Mouse (Mus musculus): Measurements from ENCODE around the gene BC035044. TPM values are rescaled to one million over a fixed set of nuclear protein-coding genes. Genes with fewer than 3 reads are reported as not detected.

Gene BC035044
- polyA plus RNA-seq, 1 experiment = 0.74 TPM

GRCm38 (mm10) chr6:128849902-128850301 is 41.0 kb downstream of the BC035044 start:
- peak; percentile 75; the same call in 1 of the 2 replicates for TF ChIP-seq CTCF (IDR thresholded peaks at IDR 0.05; ENCODE audit: extremely low read depth, insufficient read length, insufficient replicate concordance, low read depth, low read length)
- TF ChIP-seq POLR2A (IDR thresholded peaks at IDR 0.05; ENCODE audit: low read depth, low read length) = no peak
- 48% methylated on average over 2 of the region's 2 CpGs for WGBS
- H3K27me3 ChIP-seq (ENCODE audit: control insufficient read depth, insufficient read depth, low read length) = no peaks in the 10 kb centered on the region

DNA sequence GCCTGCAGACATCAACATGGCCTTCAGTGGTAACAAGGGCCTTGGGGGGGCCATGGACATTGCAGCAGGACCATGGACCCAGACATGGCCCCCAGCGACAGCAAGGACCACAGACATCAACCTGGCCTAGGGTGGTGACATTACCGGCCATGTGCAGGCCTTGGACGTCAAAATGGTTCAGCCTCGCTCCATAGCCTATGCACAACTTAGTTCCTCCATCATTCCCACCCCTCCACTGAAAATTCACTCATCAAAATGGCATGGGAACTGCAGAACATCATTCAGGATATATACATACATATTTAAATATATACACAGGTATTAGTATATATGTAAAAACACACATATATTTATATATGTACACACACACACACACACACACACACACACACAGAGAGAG is 43.5 kb downstream of the BC035044 start:
- TF ChIP-seq CTCF (IDR thresholded peaks at IDR 0.05; ENCODE audit: extremely low read depth, insufficient read length, insufficient replicate concordance, low read depth, low read length) = no peak
- TF ChIP-seq POLR2A (IDR thresholded peaks at IDR 0.05; ENCODE audit: low read depth, low read length) = no peak
- Histone ChIP-seq H3K4me1 (ENCODE audit: control insufficient read depth, insufficient read depth, insufficient read length, low read length) (peaks cover 5% of the 10 kb centered on the region; the same call in 1 of the 2 replicates), H3K27me3 (ENCODE audit: control insufficient read depth, insufficient read depth, low read length) (no peaks in the 10 kb centered on the region), H3K4me3 (ENCODE audit: low read depth, low read length) (no peak overlapping the region), H3K36me3 (ENCODE audit: control insufficient read depth, insufficient read depth, low read length) (no peaks in the 10 kb centered on the region), H3K27ac (ENCODE audit: insufficient read depth, low read depth, low read length) (no peak overlapping the region)
- 93% methylated on average over 4 of the region's 4 CpGs for WGBS

More at GRCm38 (mm10) chr6:128849902-128850301, 41.0 kb downstream of the BC035044 start:
- H3K27ac ChIP-seq (ENCODE audit: insufficient read depth, low read depth, low read length) = no peak overlapping the region
- no peaks in the 10 kb centered on the region for H3K36me3 ChIP-seq (ENCODE audit: control insufficient read depth, insufficient read depth, low read length)
- peaks cover 5% of the 10 kb centered on the region; the same call in 1 of the 2 replicates for H3K4me1 ChIP-seq (ENCODE audit: control insufficient read depth, insufficient read depth, insufficient read length, low read length)
- no peak overlapping the region for H3K4me3 ChIP-seq (ENCODE audit: low read depth, low read length)

DNA sequence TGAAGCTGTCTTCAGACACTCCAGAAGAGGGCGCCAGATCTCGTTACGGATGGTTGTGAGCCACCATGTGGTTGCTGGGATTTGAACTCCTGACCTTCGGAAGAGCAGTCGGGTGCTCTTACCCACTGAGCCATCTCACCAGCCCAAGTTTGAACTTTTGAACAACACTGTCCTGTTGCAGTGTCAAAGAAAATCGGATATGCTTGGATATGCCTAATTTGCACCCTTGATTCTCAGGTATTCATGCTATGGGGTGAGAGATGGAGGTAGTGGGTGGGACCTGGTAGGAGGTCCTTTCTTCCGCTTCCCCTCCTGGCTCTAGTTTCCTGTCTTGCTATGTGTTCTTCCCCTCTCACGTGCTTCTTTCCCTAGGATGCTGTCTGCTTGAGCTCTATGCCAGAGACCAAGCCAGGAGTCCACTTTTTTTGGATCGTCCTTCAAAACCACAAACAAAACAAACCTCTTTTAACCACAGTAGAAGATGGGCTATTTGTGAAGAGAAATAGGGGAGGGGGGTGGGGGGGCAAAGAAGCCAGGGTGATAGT is 44.9 kb downstream of the BC035044 start:
- 82% methylated on average over 9 of the region's 9 CpGs for WGBS

DNA sequence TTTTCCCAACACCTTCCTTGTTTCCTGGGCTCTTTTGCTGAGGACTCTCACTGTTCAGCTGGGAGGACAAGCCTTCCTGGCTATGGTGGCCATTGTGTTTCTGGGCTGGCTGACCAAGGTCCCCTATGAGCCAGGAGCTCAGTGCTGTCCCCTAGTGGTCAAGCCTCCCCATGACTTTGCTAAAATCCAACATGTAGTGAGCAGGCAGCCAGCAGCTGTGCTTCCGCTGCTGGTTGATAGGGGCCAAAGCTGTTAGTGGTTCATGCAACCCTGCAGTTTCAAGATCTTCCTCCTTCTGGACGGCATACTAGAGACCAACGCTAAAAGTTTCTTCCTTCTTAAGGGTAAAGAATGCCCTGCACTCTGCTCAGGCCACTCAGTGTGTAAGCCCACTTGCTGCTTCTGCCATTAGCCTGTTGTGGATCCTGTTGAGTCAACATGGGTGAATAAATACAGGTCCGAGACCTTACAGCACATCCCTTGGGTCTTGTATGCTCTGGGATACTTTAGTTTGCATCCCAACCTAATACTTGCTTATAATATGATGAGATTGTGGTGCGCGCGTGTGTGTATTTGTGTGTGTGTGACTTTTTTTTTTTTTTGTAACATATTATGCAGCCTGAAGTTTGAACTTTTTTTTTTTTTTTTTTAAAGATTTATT is 45.5 kb downstream of the BC035044 start:
- 49% methylated on average over 7 of the region's 7 CpGs for WGBS
- H3K36me3 ChIP-seq (ENCODE audit: control insufficient read depth, insufficient read depth, low read length) = no peaks in the 10 kb centered on the region
- peak overlapping the region; percentile 17; the same call in 1 of the 2 replicates for H3K27ac ChIP-seq (ENCODE audit: insufficient read depth, low read depth, low read length)
- H3K27me3 ChIP-seq (ENCODE audit: control insufficient read depth, insufficient read depth, low read length) = no peaks in the 10 kb centered on the region
- H3K4me3 ChIP-seq (ENCODE audit: low read depth, low read length) = no peak overlapping the region
- TF ChIP-seq POLR2A (IDR thresholded peaks at IDR 0.05; ENCODE audit: low read depth, low read length) (no peak), CTCF (IDR thresholded peaks at IDR 0.05; ENCODE audit: extremely low read depth, insufficient read length, insufficient replicate concordance, low read depth, low read length) (peak; percentile 99; the same call in 1 of the 2 replicates)
- H3K4me1 ChIP-seq (ENCODE audit: control insufficient read depth, insufficient read depth, insufficient read length, low read length) = peaks cover 8% of the 10 kb centered on the region

More for the DNA sequence above, 44.9 kb downstream of the BC035044 start:
- Histone ChIP-seq H3K36me3 (ENCODE audit: control insufficient read depth, insufficient read depth, low read length) (no peaks in the 10 kb centered on the region), H3K27ac (ENCODE audit: insufficient read depth, low read depth, low read length) (no peak overlapping the region), H3K4me3 (ENCODE audit: low read depth, low read length) (no peak overlapping the region), H3K4me1 (ENCODE audit: control insufficient read depth, insufficient read depth, insufficient read length, low read length) (peaks cover 8% of the 10 kb centered on the region), H3K27me3 (ENCODE audit: control insufficient read depth, insufficient read depth, low read length) (no peaks in the 10 kb centered on the region)
- TF ChIP-seq POLR2A (IDR thresholded peaks at IDR 0.05; ENCODE audit: low read depth, low read length) (no peak), CTCF (IDR thresholded peaks at IDR 0.05; ENCODE audit: extremely low read depth, insufficient read length, insufficient replicate concordance, low read depth, low read length) (peak; percentile 11; the same call in 1 of the 2 replicates)

DNA sequence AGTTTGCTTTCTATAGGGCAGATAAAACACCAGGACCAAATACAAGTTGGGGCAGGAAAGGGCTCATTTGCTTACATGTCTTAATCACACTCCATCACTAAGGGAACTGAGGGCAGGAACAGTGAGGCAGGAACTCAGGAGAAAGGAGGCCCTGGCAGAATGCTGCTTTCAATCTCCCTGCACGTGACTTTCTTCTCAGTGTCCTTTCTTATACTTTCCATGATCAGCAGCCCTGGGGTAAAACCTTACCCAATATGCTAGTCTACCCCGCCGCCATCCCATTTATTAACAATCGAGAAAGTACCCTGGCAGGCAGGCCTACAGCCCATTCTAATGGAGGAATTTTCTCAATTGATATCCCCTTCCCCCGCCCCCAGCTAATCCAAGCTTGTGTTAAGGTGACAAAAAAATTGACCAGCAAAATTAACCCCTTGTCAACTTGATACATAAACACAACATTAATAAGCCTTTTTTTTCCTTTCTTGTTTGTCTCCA is 46.3 kb downstream of the BC035044 start:
- peak overlapping the region; percentile 17; the same call in 1 of the 2 replicates for H3K27ac ChIP-seq (ENCODE audit: insufficient read depth, low read depth, low read length)
- WGBS = 91% methylated on average over 5 of the region's 5 CpGs
- no peak for TF ChIP-seq POLR2A (IDR thresholded peaks at IDR 0.05; ENCODE audit: low read depth, low read length)
- no peak for TF ChIP-seq CTCF (IDR thresholded peaks at IDR 0.05; ENCODE audit: extremely low read depth, insufficient read length, insufficient replicate concordance, low read depth, low read length)
- peaks cover 11% of the 10 kb centered on the region for H3K4me1 ChIP-seq (ENCODE audit: control insufficient read depth, insufficient read depth, insufficient read length, low read length)
- H3K27me3 ChIP-seq (ENCODE audit: control insufficient read depth, insufficient read depth, low read length) = no peaks in the 10 kb centered on the region
- H3K36me3 ChIP-seq (ENCODE audit: control insufficient read depth, insufficient read depth, low read length) = no peaks in the 10 kb centered on the region
- no peak overlapping the region for H3K4me3 ChIP-seq (ENCODE audit: low read depth, low read length)

GRCm38 (mm10) chr6:128844131-128844530 is 46.8 kb downstream of the BC035044 start:
- Histone ChIP-seq H3K4me3 (ENCODE audit: low read depth, low read length) (no peak overlapping the region), H3K27me3 (ENCODE audit: control insufficient read depth, insufficient read depth, low read length) (no peaks in the 10 kb centered on the region), H3K27ac (ENCODE audit: insufficient read depth, low read depth, low read length) (peak overlapping the region; percentile 17; the same call in 1 of the 2 replicates), H3K36me3 (ENCODE audit: control insufficient read depth, insufficient read depth, low read length) (no peaks in the 10 kb centered on the region), H3K4me1 (ENCODE audit: control insufficient read depth, insufficient read depth, insufficient read length, low read length) (peaks cover 11% of the 10 kb centered on the region)
- 32% methylated on average over 8 of the region's 8 CpGs for WGBS
- no peak for TF ChIP-seq CTCF (IDR thresholded peaks at IDR 0.05; ENCODE audit: extremely low read depth, insufficient read length, insufficient replicate concordance, low read depth, low read length)
- no peak for TF ChIP-seq POLR2A (IDR thresholded peaks at IDR 0.05; ENCODE audit: low read depth, low read length)

DNA sequence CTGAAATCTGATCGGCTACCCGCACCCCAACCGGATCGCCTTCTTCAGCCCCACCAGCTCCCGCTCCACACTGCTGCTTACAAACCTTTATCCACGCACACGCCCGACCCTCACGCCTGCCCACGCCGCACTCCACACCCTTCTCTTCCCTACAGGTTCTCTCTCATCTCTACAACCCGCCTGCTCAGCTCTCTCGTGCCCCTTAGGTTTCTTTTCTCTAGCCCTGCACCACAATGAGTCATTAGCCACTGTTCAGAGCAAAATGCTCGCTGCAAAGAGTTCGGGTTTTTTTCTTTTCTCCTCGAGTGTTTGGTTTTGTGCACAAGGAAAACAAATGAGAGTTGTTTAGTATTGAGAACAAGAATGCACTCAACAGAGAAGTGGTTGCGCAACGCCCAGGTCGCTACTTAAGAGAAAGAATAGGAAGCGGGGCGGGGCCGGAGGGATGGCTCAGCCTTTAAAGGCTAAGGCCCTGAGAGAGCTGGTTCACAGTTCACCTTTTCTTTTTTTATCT is 47.4 kb downstream of the BC035044 start:
- under 1% methylated on average over 22 of the region's 22 CpGs for WGBS
- H3K4me1 ChIP-seq (ENCODE audit: control insufficient read depth, insufficient read depth, insufficient read length, low read length) = peaks cover 11% of the 10 kb centered on the region
- H3K27ac ChIP-seq (ENCODE audit: insufficient read depth, low read depth, low read length) = peak overlapping the region; percentile 93
- TF ChIP-seq POLR2A (IDR thresholded peaks at IDR 0.05; ENCODE audit: low read depth, low read length) (no peak), CTCF (IDR thresholded peaks at IDR 0.05; ENCODE audit: extremely low read depth, insufficient read length, insufficient replicate concordance, low read depth, low read length) (no peak)
- H3K4me3 ChIP-seq (ENCODE audit: low read depth, low read length) = peak overlapping the region; percentile 84
- no peaks in the 10 kb centered on the region for H3K27me3 ChIP-seq (ENCODE audit: control insufficient read depth, insufficient read depth, low read length)
- H3K36me3 ChIP-seq (ENCODE audit: control insufficient read depth, insufficient read depth, low read length) = no peaks in the 10 kb centered on the region

All from small intestine, adult 2 months (tissue).